14 mouse cellular contexts compared by ENCODE assay signal in the genomic region with DNA sequence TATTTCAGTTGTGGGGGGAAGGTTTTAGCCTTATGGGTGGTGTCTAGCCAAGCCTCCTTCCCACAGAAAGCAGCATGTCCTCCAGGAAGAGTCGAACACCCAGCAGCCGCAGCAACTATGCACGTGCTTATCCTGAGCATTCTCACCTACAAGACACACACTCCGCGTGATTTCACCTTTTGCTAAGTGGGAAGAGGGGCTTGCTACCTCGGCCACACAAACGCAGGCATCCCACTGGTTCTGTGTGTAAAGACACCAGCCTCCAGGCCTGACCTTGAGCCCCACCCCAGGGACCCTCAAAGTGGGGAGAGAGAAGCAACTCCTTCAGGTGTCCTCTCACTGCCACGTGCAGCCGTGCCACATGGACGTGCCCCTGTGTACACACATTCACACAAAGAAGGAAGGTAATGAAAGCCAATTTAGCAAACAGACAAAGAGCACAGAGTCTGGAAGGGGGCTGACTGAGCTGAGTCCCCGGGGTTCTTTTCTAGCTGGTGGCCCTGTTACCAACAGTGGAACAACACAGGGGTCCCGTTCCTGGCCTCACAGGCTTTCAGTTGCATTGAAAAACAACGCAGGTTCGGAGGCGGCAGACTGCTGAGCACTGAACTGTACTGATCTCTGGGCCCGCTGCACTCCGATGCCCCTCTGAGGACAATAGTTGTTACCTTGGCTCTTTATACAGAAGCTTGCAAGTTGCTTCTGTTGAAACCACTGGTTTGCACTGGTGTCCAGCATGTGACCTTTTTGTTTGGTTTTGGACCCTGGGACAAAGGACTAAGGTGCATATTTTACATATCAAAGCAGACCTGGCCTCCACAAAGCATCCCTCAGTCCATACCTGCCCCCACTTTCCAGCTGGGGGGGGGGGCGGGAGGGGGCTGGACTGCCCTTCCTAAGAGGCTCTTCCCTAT. TPM values are rescaled to one million over a fixed set of nuclear protein-coding genes. Genes with fewer than 3 reads are reported as not detected.
DNase-seq lines count a peak whose midpoint lies in the region; ATAC-seq and TF ChIP-seq lines count a peak whose summit lies in the region.
"Had no signal": no experiment of that assay in that cellular context is flagged by ENCODE, and none has a peak within 500 bp of the region (broad histone marks: within the 10 kb centered on the region; RNA-seq: fewer than 3 reads in every experiment).

No protein-coding gene starts in this region.

- no peak for ATAC-seq in heart, embryonic 12.5 days (ENCODE audit: insufficient number of reproducible peaks, low FRiP score)
- no peak for ATAC-seq in midbrain, embryonic 15.5 days (replicated peaks)
- ATAC-seq in liver, embryonic 12.5 days = peak; percentile 43
- ATAC-seq: lung, postnatal 0 days had no signal

- 0 out of 2 replicates have a peak overlapping the region, but pooled peaks have one; percentile 24 for H3K9ac ChIP-seq in heart, embryonic 12.5 days
- no peak overlapping the region for H3K9ac ChIP-seq in midbrain, embryonic 15.5 days
- H3K9ac ChIP-seq in liver, embryonic 12.5 days = no peak overlapping the region

- TF ChIP-seq CTCF in gastrocnemius, adult 2 months (IDR thresholded peaks at IDR 0.05) = no peak

- no peak for DNase-seq in heart, adult 8-10 months (ENCODE audit: low spot score)
- DNase-seq in midbrain, embryonic 10.5 days (ENCODE audit: low spot score) = peak; percentile 24
- no peak for DNase-seq in T-cell, adult 2 months (ENCODE audit: low spot score)
- DNase-seq in gastrocnemius, adult 2 months = no peak
- no peak for DNase-seq in left cerebral cortex, postnatal 4 days
- DNase-seq: cerebellum, adult 9-10 months; heart, postnatal 10 days; kidney, adult 11 months had no signal

- WGBS in heart, embryonic 12.5 days = 41% methylated on average over 18 of the region's 18 CpGs
- 25% methylated on average over 18 of the region's 18 CpGs for WGBS in midbrain, embryonic 10.5 days
- 25% methylated on average over 18 of the region's 18 CpGs for WGBS in midbrain, embryonic 15.5 days
- WGBS in liver, embryonic 12.5 days (ENCODE audit: insufficient replicate concordance) = 48% methylated on average over 18 of the region's 18 CpGs

- H3K27ac ChIP-seq in heart, embryonic 12.5 days (ENCODE audit: poor library complexity, severe bottlenecking) = no peak overlapping the region
- peak overlapping the region; percentile 69 for H3K27ac ChIP-seq in midbrain, embryonic 10.5 days (replicated peaks)
- H3K27ac ChIP-seq in midbrain, embryonic 15.5 days = no peak overlapping the region
- H3K27ac ChIP-seq in liver, embryonic 12.5 days = peak overlapping the region; percentile 67
- H3K27ac ChIP-seq in gastrocnemius, adult 2 months = no peak overlapping the region

- no peaks in the 10 kb centered on the region for H3K9me3 ChIP-seq in heart, embryonic 12.5 days (replicated peaks)
- H3K9me3 ChIP-seq in midbrain, embryonic 10.5 days (replicated peaks) = no peaks in the 10 kb centered on the region
- no peaks in the 10 kb centered on the region for H3K9me3 ChIP-seq in midbrain, embryonic 15.5 days
- H3K9me3 ChIP-seq in liver, embryonic 12.5 days (replicated peaks) = no peaks in the 10 kb centered on the region

- no peak overlapping the region for H3K4me2 ChIP-seq in heart, embryonic 12.5 days
- H3K4me2 ChIP-seq in midbrain, embryonic 15.5 days = no peak overlapping the region
- no peak overlapping the region for H3K4me2 ChIP-seq in liver, embryonic 12.5 days

- H3K4me3 ChIP-seq in heart, embryonic 12.5 days = no peak overlapping the region
- H3K4me3 ChIP-seq in midbrain, embryonic 10.5 days = no peak overlapping the region
- no peak overlapping the region for H3K4me3 ChIP-seq in midbrain, embryonic 15.5 days
- no peak overlapping the region for H3K4me3 ChIP-seq in liver, embryonic 12.5 days
- H3K4me3 ChIP-seq in gastrocnemius, adult 2 months = no peak overlapping the region

- H3K27me3 ChIP-seq in heart, embryonic 12.5 days (replicated peaks) = no peaks in the 10 kb centered on the region
- peaks cover 69% of the 10 kb centered on the region for H3K27me3 ChIP-seq in midbrain, embryonic 10.5 days (ENCODE audit: low read depth, poor library complexity, severe bottlenecking)
- peaks cover 5% of the 10 kb centered on the region; the same call in 1 of the 2 replicates for H3K27me3 ChIP-seq in midbrain, embryonic 15.5 days (replicated peaks)
- H3K27me3 ChIP-seq in liver, embryonic 12.5 days (replicated peaks) = peaks cover 58% of the 10 kb centered on the region

- H3K4me1 ChIP-seq in heart, embryonic 12.5 days (replicated peaks) = peaks cover 46% of the 10 kb centered on the region
- peaks cover 49% of the 10 kb centered on the region for H3K4me1 ChIP-seq in midbrain, embryonic 10.5 days
- H3K4me1 ChIP-seq in midbrain, embryonic 15.5 days = peaks cover 21% of the 10 kb centered on the region
- H3K4me1 ChIP-seq in liver, embryonic 12.5 days = peaks cover 50% of the 10 kb centered on the region

- H3K36me3 ChIP-seq in heart, embryonic 12.5 days = peaks cover 4% of the 10 kb centered on the region; the same call in 1 of the 2 replicates
- H3K36me3 ChIP-seq in midbrain, embryonic 10.5 days = no peaks in the 10 kb centered on the region
- H3K36me3 ChIP-seq in midbrain, embryonic 15.5 days (replicated peaks) = no peaks in the 10 kb centered on the region
- no peaks in the 10 kb centered on the region for H3K36me3 ChIP-seq in liver, embryonic 12.5 days

- intact Hi-C loops in gastrocnemius, adult 2 months (cut with DNase I) = no loop called here
- intact Hi-C loops in left cerebral cortex, postnatal 4 days (cut with DNase I) = no loop called here

RNA-seq across cellular contexts. Expression of gene Tmem51, which starts 14.9 kb away (rescaled TPM):
- 28.3 and 29.6 TPM in 2 replicates for polyA plus RNA-seq in heart, embryonic 12.5 days (2016; fragmentation: Nextera tagmentation; extraction: Ambion mirVana)
- 1 to 10 TPM; 4.4 to 5.4 (median 4.7) TPM for total RNA-seq in heart, adult 8-10 months (2022)
- polyA plus RNA-seq in midbrain, embryonic 10.5 days (2016; fragmentation: Nextera tagmentation; extraction: Ambion mirVana) = 13.3 and 13.6 TPM in 2 replicates
- polyA plus RNA-seq in midbrain, embryonic 15.5 days (2015; fragmentation: Nextera tagmentation; extraction: Ambion mirVana) = 8.1 and 8.5 TPM in 2 replicates
- polyA plus RNA-seq in liver, embryonic 12.5 days (2016; fragmentation: Nextera tagmentation; extraction: Ambion mirVana) = 14.0 and 15.5 TPM in 2 replicates
- under 1 TPM; 0.66 to 0.75 TPM for total RNA-seq in gastrocnemius, adult 2 months (2021)
- total RNA-seq in left cerebral cortex, postnatal 4 days (2021) = 1 to 10 TPM; 5.2 to 5.5 TPM
- polyA plus RNA-seq: C2C12 had no signal

RNA-seq across cellular contexts. Expression of gene Fhad1, which starts 54.3 kb away (rescaled TPM):
- polyA plus RNA-seq in heart, embryonic 12.5 days (2016; fragmentation: Nextera tagmentation; extraction: Ambion mirVana) = 3.9 and 4.8 TPM in 2 replicates
- under 1 TPM; 0.26 to 0.41 (median 0.35) TPM for total RNA-seq in heart, adult 8-10 months (2022)
- polyA plus RNA-seq in midbrain, embryonic 10.5 days (2016; fragmentation: Nextera tagmentation; extraction: Ambion mirVana) = 1.6 and 1.9 TPM in 2 replicates
- polyA plus RNA-seq in midbrain, embryonic 15.5 days (2015; fragmentation: Nextera tagmentation; extraction: Ambion mirVana) = 3.7 and 4.2 TPM in 2 replicates
- 0.61 and 0.96 TPM in 2 replicates for polyA plus RNA-seq in liver, embryonic 12.5 days (2016; fragmentation: Nextera tagmentation; extraction: Ambion mirVana)
- total RNA-seq in gastrocnemius, adult 2 months (2021) = not detected
- 1 to 10 TPM in 1 of 2 experiments, under 1 TPM in 1; 0.90 to 1.1 TPM for total RNA-seq in left cerebral cortex, postnatal 4 days (2021)
- total RNA-seq: gastrocnemius, adult 8-10 months had no signal

Comparison
In these comparisons a context has a peak if more than half of its experiments do, and no peak if none do; other contexts are left out.
1. H3K27ac ChIP-seq: peak in midbrain, embryonic 10.5 days (single experiment) and liver, embryonic 12.5 days (single experiment); none in heart, embryonic 12.5 days (single experiment), midbrain, embryonic 15.5 days (single experiment) and gastrocnemius, adult 2 months (single experiment).